In genomic region chr10:24711480-24712366, GRCm38 (mm10) we compare ENCODE assay signal across 8 mouse cellular contexts. TPM values are rescaled to one million over a fixed set of nuclear protein-coding genes. Genes with fewer than 3 reads are reported as not detected.
DNase-seq lines count a peak whose midpoint lies in the region; ATAC-seq and TF ChIP-seq lines count a peak whose summit lies in the region.

Enpp1 (minus strand) TSS chr10:24712159.

- H3K27ac ChIP-seq in embryonic fibroblast, embryonic 13.5 days (ENCODE audit: insufficient read depth, low read length), result no peak within 1 kb of the TSS
- H3K27ac ChIP-seq in heart, embryonic 14.5 days (replicated peaks in 1 of 2; ENCODE audit: control insufficient read depth in 1 of 2, insufficient read depth in 1 of 2, low read depth in 2 of 2, low read length in 2 of 2), result peak within 1 kb of the TSS in 1 of 2 experiments; percentile 20; a peak in 1 of 4 replicates
- H3K27ac ChIP-seq in kidney, embryonic 16.5 days (ENCODE audit: low read length), result 0 out of 2 replicates have a peak within 1 kb of the TSS, but pooled peaks have one; percentile 34
- no peak within 1 kb of the TSS for H3K27ac ChIP-seq in lung, embryonic 14.5 days (ENCODE audit: low read depth)
- H3K27ac ChIP-seq in neural tube, embryonic 14.5 days (ENCODE audit: low read depth, low read length), result no peak within 1 kb of the TSS
- no peak within 1 kb of the TSS for H3K27ac ChIP-seq in testis, adult 2 months (ENCODE audit: control insufficient read depth, insufficient read depth, low read depth, low read length)

- H3K9ac ChIP-seq in heart, embryonic 14.5 days (ENCODE audit: low read length), result peak within 1 kb of the TSS; percentile 81
- H3K9ac ChIP-seq in kidney, embryonic 16.5 days (replicated peaks; ENCODE audit: low read length), result peak within 1 kb of the TSS; percentile 73
- peak within 1 kb of the TSS; percentile 59 for H3K9ac ChIP-seq in lung, embryonic 14.5 days
- H3K9ac ChIP-seq in neural tube, embryonic 14.5 days (replicated peaks; ENCODE audit: low read depth, low read length), result peak within 1 kb of the TSS; percentile 53

- peak within 1 kb of the TSS; percentile 90 for H3K4me2 ChIP-seq in heart, embryonic 14.5 days (ENCODE audit: low read length)
- H3K4me2 ChIP-seq in kidney, embryonic 16.5 days (replicated peaks; ENCODE audit: low read depth, low read length), result peak within 1 kb of the TSS; percentile 94
- peak within 1 kb of the TSS; percentile 100 for H3K4me2 ChIP-seq in lung, embryonic 14.5 days
- peak within 1 kb of the TSS; percentile 54 for H3K4me2 ChIP-seq in neural tube, embryonic 14.5 days (ENCODE audit: low read depth, low read length)

- under 1% methylated on average over 79 of the region's 79 CpGs for WGBS in heart, embryonic 14.5 days
- WGBS in kidney, embryonic 16.5 days, result under 1% methylated on average over 79 of the region's 79 CpGs
- under 1% methylated on average over 79 of the region's 79 CpGs for WGBS in lung, embryonic 14.5 days
- WGBS in neural tube, embryonic 14.5 days, result under 1% methylated on average over 63 of the region's 79 CpGs

- no peaks in the 10 kb centered on the region for H3K9me3 ChIP-seq in heart, embryonic 14.5 days (ENCODE audit: control insufficient read depth, low read length)
- no peaks in the 10 kb centered on the region for H3K9me3 ChIP-seq in kidney, embryonic 16.5 days (ENCODE audit: low read length)
- H3K9me3 ChIP-seq in lung, embryonic 14.5 days (ENCODE audit: low read depth, low read length), result no peaks in the 10 kb centered on the region
- H3K9me3 ChIP-seq in neural tube, embryonic 14.5 days (ENCODE audit: control insufficient read depth, low read length), result no peaks in the 10 kb centered on the region

- no peaks in the 10 kb centered on the region for H3K27me3 ChIP-seq in heart, embryonic 14.5 days (ENCODE audit: control insufficient read depth, insufficient read depth, low read length)
- H3K27me3 ChIP-seq in kidney, embryonic 16.5 days (ENCODE audit: insufficient read depth, low read length), result 0 out of 2 replicates have a peak, but pooled peaks cover 2% of the 10 kb centered on the region
- H3K27me3 ChIP-seq in lung, embryonic 14.5 days (ENCODE audit: insufficient read depth, low read length), result no peaks in the 10 kb centered on the region
- 0 out of 2 replicates have a peak, but pooled peaks cover 3% of the 10 kb centered on the region for H3K27me3 ChIP-seq in neural tube, embryonic 14.5 days (ENCODE audit: control insufficient read depth, insufficient read depth, low read length)
- no peaks in the 10 kb centered on the region for H3K27me3 ChIP-seq in testis, adult 2 months (ENCODE audit: control insufficient read depth, insufficient read depth, low read length)

- TF ChIP-seq POLR2A in embryonic fibroblast, embryonic 13.5 days (IDR thresholded peaks at IDR 0.05; ENCODE audit: low read depth, low read length), result peak; percentile 67; the same call in 1 of the 2 replicates
- no peak for TF ChIP-seq POLR2A in testis, adult 2 months (IDR thresholded peaks at IDR 0.05; ENCODE audit: control insufficient read depth, low read depth, low read length)

- peak; percentile 64 for DNase-seq in CD4-positive helper T cell, adult 2 months (ENCODE audit: low read depth, low spot score)
- peak; percentile 71 for DNase-seq in adrenal gland, postnatal 14 days
- peak; percentile 70 for DNase-seq in lung, embryonic 14.5 days

- H3K4me3 ChIP-seq in embryonic fibroblast, embryonic 13.5 days (ENCODE audit: insufficient read depth, low read length), result peak within 1 kb of the TSS; percentile 69
- H3K4me3 ChIP-seq in heart, embryonic 14.5 days (ENCODE audit: control insufficient read depth in 1 of 2, insufficient read depth in 1 of 2, low read depth in 1 of 2, low read length in 2 of 2), result peak within 1 kb of the TSS; percentile 77 to 90
- peak within 1 kb of the TSS; percentile 81 for H3K4me3 ChIP-seq in kidney, embryonic 16.5 days (ENCODE audit: low read length)
- H3K4me3 ChIP-seq in lung, embryonic 14.5 days (ENCODE audit: low read depth, low read length), result peak within 1 kb of the TSS; percentile 65
- peak within 1 kb of the TSS; percentile 45 for H3K4me3 ChIP-seq in neural tube, embryonic 14.5 days (ENCODE audit: low read depth, low read length)
- H3K4me3 ChIP-seq in testis, adult 2 months (ENCODE audit: control insufficient read depth, low read depth, low read length), result peak within 1 kb of the TSS; percentile 65

- no peaks in the 10 kb centered on the region for H3K36me3 ChIP-seq in heart, embryonic 14.5 days (ENCODE audit: control insufficient read depth, insufficient read depth, low read length)
- H3K36me3 ChIP-seq in kidney, embryonic 16.5 days (ENCODE audit: insufficient read depth, low read length), result no peaks in the 10 kb centered on the region
- no peaks in the 10 kb centered on the region for H3K36me3 ChIP-seq in lung, embryonic 14.5 days (ENCODE audit: insufficient read depth)
- H3K36me3 ChIP-seq in neural tube, embryonic 14.5 days (ENCODE audit: control insufficient read depth, insufficient read depth, low read length), result no peaks in the 10 kb centered on the region
- no peaks in the 10 kb centered on the region for H3K36me3 ChIP-seq in testis, adult 2 months (ENCODE audit: control insufficient read depth, insufficient read depth, low read length)

- no peak for TF ChIP-seq CTCF in embryonic fibroblast, embryonic 13.5 days (IDR thresholded peaks at IDR 0.05; ENCODE audit: borderline replicate concordance, insufficient read depth, low read length)
- no peak for TF ChIP-seq CTCF in lung, embryonic 14.5 days (IDR thresholded peaks at IDR 0.05; ENCODE audit: low read depth)
- TF ChIP-seq CTCF in testis, adult 2 months (IDR thresholded peaks at IDR 0.05; ENCODE audit: control insufficient read depth, insufficient read depth, insufficient replicate concordance, low read depth, low read length), result no peak

- peak; percentile 81 for ATAC-seq in heart, embryonic 14.5 days (ENCODE audit: insufficient number of reproducible peaks, insufficient read depth, low FRiP score, low read depth)
- ATAC-seq in kidney, embryonic 16.5 days (ENCODE audit: low FRiP score, low TSS enrichment), result peak; percentile 96
- peak; percentile 88 for ATAC-seq in lung, embryonic 14.5 days (ENCODE audit: insufficient read depth)
- ATAC-seq in neural tube, embryonic 14.5 days (ENCODE audit: low read depth), result peak; percentile 86

- H3K4me1 ChIP-seq in embryonic fibroblast, embryonic 13.5 days (ENCODE audit: control insufficient read depth, insufficient read depth, low read length), result peaks cover 3% of the 10 kb centered on the region
- H3K4me1 ChIP-seq in heart, embryonic 14.5 days (ENCODE audit: control insufficient read depth in 2 of 2, insufficient read depth in 2 of 2, low read length in 2 of 2), result peaks cover 0 to 5% of the 10 kb centered on the region in 2 experiments; a peak in 1 of 4 replicates
- H3K4me1 ChIP-seq in kidney, embryonic 16.5 days (ENCODE audit: insufficient read depth, low read length), result peaks cover 12% of the 10 kb centered on the region
- H3K4me1 ChIP-seq in lung, embryonic 14.5 days (ENCODE audit: insufficient read depth), result no peaks in the 10 kb centered on the region
- H3K4me1 ChIP-seq in neural tube, embryonic 14.5 days (ENCODE audit: control insufficient read depth, insufficient read depth, low read length), result peaks cover 4% of the 10 kb centered on the region
- peaks cover 6% of the 10 kb centered on the region for H3K4me1 ChIP-seq in testis, adult 2 months (ENCODE audit: control insufficient read depth, insufficient read depth, low read length)

RNA-seq across cellular contexts. Expression of gene Enpp1, which starts in this region (rescaled TPM):
- 4.4 and 4.8 TPM in 2 replicates for total RNA-seq in adrenal gland, postnatal 14 days (2021)
- 26.9 and 35.2 TPM in 2 replicates for polyA plus RNA-seq in embryonic fibroblast, embryonic 13.5 days (2011; ENCODE audit: insufficient read length, low read depth, missing spikeins)
- polyA plus RNA-seq in heart, embryonic 14.5 days (2014; fragmentation: Nextera tagmentation; extraction: Ambion mirVana), result 5.0 and 7.2 TPM in 2 replicates
- 4.6 and 5.0 TPM in 2 replicates for polyA plus RNA-seq in kidney, embryonic 16.5 days (2015; fragmentation: Nextera tagmentation; extraction: Ambion mirVana)
- polyA plus RNA-seq in lung, embryonic 14.5 days (2014; fragmentation: Nextera tagmentation; extraction: Ambion mirVana), result 2.3 and 2.9 TPM in 2 replicates
- polyA plus RNA-seq in neural tube, embryonic 14.5 days (2014; fragmentation: Nextera tagmentation; extraction: Ambion mirVana), result 0.52 and 5.3 TPM in 2 replicates
- 0.33 and 0.91 TPM in 2 replicates for polyA plus RNA-seq in testis, adult 2 months (2012; rRNA removed)
